Mouse (Mus musculus) heart, postnatal 0 days (tissue): ENCODE data around the gene Hpd. TPM values are rescaled to one million over a fixed set of nuclear protein-coding genes. Genes with fewer than 3 reads are reported as not detected.

Experiments used
- ATAC-seq: fragments of 200-750 bp; cut with Nextera tagmentation; 2 replicates; pipeline ENCODE4 v1.8.0; 2017; ENCODE audit warnings: low read depth, moderate number of reproducible peaks, moderate library complexity; ENCODE audit not compliant: insufficient read depth
- DNase-seq: peaks from one replicate; pipeline ENCODE4 v3.0.0-alpha.2; 2016; ENCODE audit warnings: low spot score
- H3K27ac ChIP-seq: fragments of 300-500 bp; sonication (generic); 2 replicates; pipeline ENCODE4 v1.5.1; 2014; ENCODE audit warnings: low read depth, mild to moderate bottlenecking
- H3K27me3 ChIP-seq: fragments of 300-500 bp; sonication (generic); 2 replicates; pipeline ENCODE4 v1.6.1; 2014; ENCODE audit warnings: low read length, mixed read lengths; ENCODE audit not compliant: control insufficient read depth, insufficient read depth
- H3K36me3 ChIP-seq: fragments of 300-500 bp; sonication (generic); replicated peaks from 2 replicates; pipeline ENCODE4 v1.6.1; 2014; ENCODE audit warnings: low read length, mixed read lengths; ENCODE audit not compliant: control insufficient read depth, insufficient read depth
- H3K4me1 ChIP-seq: fragments of 300-500 bp; sonication (generic); 2 replicates; pipeline ENCODE4 v1.6.1; 2014; ENCODE audit warnings: antibody characterized with exemption; ENCODE audit not compliant: control insufficient read depth, insufficient read depth
- H3K4me2 ChIP-seq: fragments of 300-500 bp; sonication (generic); 2 replicates; pipeline ENCODE4 v1.6.1; 2014; ENCODE audit warnings: low read depth, mild to moderate bottlenecking, low read length, moderate library complexity
- H3K4me3 ChIP-seq: fragments of 300-500 bp; sonication (generic); 2 replicates; pipeline ENCODE4 v1.5.1; 2014; ENCODE audit warnings: low read depth, low read length
- H3K9ac ChIP-seq: fragments of 300-500 bp; sonication (generic); replicated peaks from 2 replicates; pipeline ENCODE4 v1.6.1; 2014; ENCODE audit warnings: low read depth, low read length, mixed read lengths
- H3K9me3 ChIP-seq: fragments of 300-500 bp; sonication (generic); replicated peaks from 2 replicates; pipeline ENCODE4 v1.6.1; 2016; ENCODE audit warnings: low read length; ENCODE audit not compliant: control insufficient read depth
- CTCF ChIP-seq: IDR thresholded peaks from 2 replicates; pipeline ENCODE4 v1.5.1; 2016; ENCODE audit warnings: antibody characterized with exemption, control low read depth, low read depth
- EP300 ChIP-seq: IDR thresholded peaks from 2 replicates; pipeline ENCODE4 v1.6.1; 2016; ENCODE audit warnings: antibody characterized with exemption, low read depth
- WGBS: fragments of 180-500 bp; shearing (Covaris S2); extraction: QIAGEN DNeasy Blood & Tissue Kit; methylation state at CpG from one replicate; pipeline ENCODE4 v1.1.7; 2014; 5-methylcytosine and 5-hydroxymethylcytosine counted together
- polyA plus RNA-seq: library from polyadenylated mRNA; unstranded; fragments of >200 nt; fragmentation: Nextera tagmentation; extraction: Ambion mirVana; gene quantifications from 2 replicates; pipeline ENCODE4 v1.2.1, GENCODE M21; 2015
- total RNA-seq: library from RNA; depleted of rRNA; stranded (reverse); fragments of >200 nt; gene quantifications from 2 replicates; pipeline ENCODE4 v1.2.3, GENCODE M21; 2014; ENCODE audit warnings: low replicate concordance

Hpd gene
- total and polyA plus RNA-seq, 2 experiments from 2014 or later = 0.92 TPM; not detected in 1

- WGBS = 88% methylated on average over 6 of the region's 6 CpGs
- Histone ChIP-seq H3K4me3 (no peak overlapping the region), H3K36me3 (no peaks in the 10 kb centered on the region), H3K27me3 (no peaks in the 10 kb centered on the region), H3K9ac (no peak overlapping the region), H3K4me1 (no peaks in the 10 kb centered on the region), H3K9me3 (no peaks in the 10 kb centered on the region; the same call in 1 of the 2 replicates), H3K27ac (no peak overlapping the region), H3K4me2 (no peak overlapping the region)
- ATAC-seq (no peak), DNase-seq (no peak)
- TF ChIP-seq CTCF (no peak), EP300 (no peak)
Measured at GRCm38 (mm10) chr5:123194856-123195255, 12.3 kb upstream of the Hpd start.

GRCm38 (mm10) chr5:123193436-123193835, 10.9 kb upstream of the Hpd start:
- H3K27me3 ChIP-seq = no peaks in the 10 kb centered on the region

GRCm38 (mm10) chr5:123192606-123193150, 10.2 kb upstream of the Hpd start:
- no peak for DNase-seq
- Histone ChIP-seq H3K9me3 (no peaks in the 10 kb centered on the region; the same call in 1 of the 2 replicates), H3K27ac (no peak overlapping the region), H3K9ac (no peak overlapping the region), H3K4me3 (no peak overlapping the region), H3K36me3 (no peaks in the 10 kb centered on the region), H3K4me2 (no peak overlapping the region), H3K4me1 (no peaks in the 10 kb centered on the region), H3K27me3 (no peaks in the 10 kb centered on the region)
- no peak for ATAC-seq
- TF ChIP-seq CTCF (no peak), EP300 (no peak)
- 57% methylated on average over 9 of the region's 9 CpGs for WGBS

More at GRCm38 (mm10) chr5:123193436-123193835, 10.9 kb upstream of the Hpd start:
- Histone ChIP-seq H3K4me3 (no peak overlapping the region), H3K4me2 (no peak overlapping the region), H3K9me3 (no peaks in the 10 kb centered on the region; the same call in 1 of the 2 replicates), H3K36me3 (no peaks in the 10 kb centered on the region), H3K9ac (no peak overlapping the region), H3K4me1 (no peaks in the 10 kb centered on the region), H3K27ac (no peak overlapping the region)
- DNase-seq (no peak), ATAC-seq (no peak)
- TF ChIP-seq EP300 (no peak), CTCF (no peak)
- 66% methylated on average over 5 of the region's 5 CpGs for WGBS

- no peak overlapping the region for H3K9ac ChIP-seq
- no peak overlapping the region for H3K4me3 ChIP-seq
- H3K4me2 ChIP-seq = no peak overlapping the region
- H3K9me3 ChIP-seq = no peaks in the 10 kb centered on the region; the same call in 1 of the 2 replicates
- TF ChIP-seq EP300 = no peak
- TF ChIP-seq CTCF = no peak
- no peaks in the 10 kb centered on the region for H3K36me3 ChIP-seq
- no peaks in the 10 kb centered on the region for H3K27me3 ChIP-seq
- DNase-seq (no peak), ATAC-seq (no peak)
- H3K27ac ChIP-seq = no peak overlapping the region
- WGBS = 40% methylated on average over 6 of the region's 6 CpGs
- H3K4me1 ChIP-seq = no peaks in the 10 kb centered on the region
Measured at GRCm38 (mm10) chr5:123191427-123191826, 8.9 kb upstream of the Hpd start.

- Histone ChIP-seq H3K4me1 (0 out of 2 replicates have a peak, but pooled peaks cover 4% of the 10 kb centered on the region), H3K36me3 (no peaks in the 10 kb centered on the region), H3K9ac (no peak overlapping the region), H3K27ac (no peak overlapping the region), H3K4me2 (no peak overlapping the region), H3K4me3 (no peak overlapping the region), H3K27me3 (no peaks in the 10 kb centered on the region), H3K9me3 (no peaks in the 10 kb centered on the region; the same call in 1 of the 2 replicates)
- 75% methylated on average over 3 of the region's 3 CpGs for WGBS
- no peak for ATAC-seq
- no peak for DNase-seq
- TF ChIP-seq EP300 = no peak
- no peak for TF ChIP-seq CTCF
Measured at GRCm38 (mm10) chr5:123190912-123191311, 8.4 kb upstream of the Hpd start.

- H3K27ac ChIP-seq = no peak overlapping the region
- no peak overlapping the region for H3K9ac ChIP-seq
- no peak overlapping the region for H3K4me3 ChIP-seq
- H3K27me3 ChIP-seq = no peaks in the 10 kb centered on the region
- DNase-seq (no peak), ATAC-seq (no peak)
- H3K9me3 ChIP-seq = no peaks in the 10 kb centered on the region; the same call in 1 of the 2 replicates
- WGBS = 94% methylated on average over 3 of the region's 3 CpGs
- 0 out of 2 replicates have a peak, but pooled peaks cover 4% of the 10 kb centered on the region for H3K4me1 ChIP-seq
- H3K36me3 ChIP-seq = no peaks in the 10 kb centered on the region
- H3K4me2 ChIP-seq = no peak overlapping the region
- TF ChIP-seq EP300 (no peak), CTCF (no peak)
Measured at GRCm38 (mm10) chr5:123187306-123187705, 4.8 kb upstream of the Hpd start.
